ENCODE assay signal across 20 mouse cellular contexts in genomic region chr4:117852152-117852868, GRCm38 (mm10). TPM values are rescaled to one million over a fixed set of nuclear protein-coding genes. Genes with fewer than 3 reads are reported as not detected.
DNase-seq lines count a peak whose midpoint lies in the region; ATAC-seq lines count a peak whose summit lies in the region.
"Had no signal": no experiment of that assay in that cellular context is flagged by ENCODE, and none has a peak within 500 bp of the region (broad histone marks: within the 10 kb centered on the region; RNA-seq: fewer than 3 reads in every experiment).

No protein-coding gene starts in this region.

- H3K27me3 ChIP-seq in lung, embryonic 16.5 days (ENCODE audit: control insufficient read depth, insufficient read depth, low read depth, low read length), result no peaks in the 10 kb centered on the region; the same call in 1 of the 2 replicates
- H3K27me3 ChIP-seq: CH12.LX; embryonic facial prominence, embryonic 15.5 days had no signal

- H3K9ac ChIP-seq in lung, embryonic 16.5 days (ENCODE audit: low read length), result no peak overlapping the region
- H3K9ac ChIP-seq: embryonic facial prominence, embryonic 15.5 days; heart, embryonic 12.5 days had no signal

- peaks cover 10% of the 10 kb centered on the region; the same call in 1 of the 2 replicates for H3K4me1 ChIP-seq in lung, embryonic 16.5 days (replicated peaks; ENCODE audit: control insufficient read depth, insufficient read depth, low read length)

- H3K36me3 ChIP-seq in lung, embryonic 16.5 days (ENCODE audit: control insufficient read depth, insufficient read depth, low read length), result no peaks in the 10 kb centered on the region

- 65% methylated on average over 10 of the region's 10 CpGs for WGBS in lung, embryonic 16.5 days

- DNase-seq in kidney, adult 9 months, result peak; percentile 58
- no peak for DNase-seq in kidney, adult 11 months
- DNase-seq in lung, postnatal 4 days, result no peak
- DNase-seq in brain, adult 2 months (ENCODE audit: low read depth, low spot score), result peak; percentile 32
- no peak for DNase-seq in thymus, postnatal 4 days
- DNase-seq: adrenal gland, adult 2 months; adrenal gland, postnatal 25 days; cerebellum, adult 2 months; cerebellum, postnatal 10 days; embryo, embryonic 11 days; gastrocnemius, adult 2 months; gastrocnemius, postnatal 25 days had no signal

- no peak overlapping the region for H3K4me3 ChIP-seq in lung, embryonic 16.5 days (ENCODE audit: low read length)
- H3K4me3 ChIP-seq: embryonic facial prominence, embryonic 15.5 days; erythroblast, embryonic 14.5 days; forebrain, embryonic 10.5 days; gastrocnemius, adult 2 months; heart, embryonic 12.5 days; hindbrain, embryonic 10.5 days had no signal

- no peaks in the 10 kb centered on the region for H3K9me3 ChIP-seq in lung, embryonic 16.5 days (ENCODE audit: control insufficient read depth, low read length)
- H3K9me3 ChIP-seq: embryonic facial prominence, embryonic 15.5 days; forebrain, embryonic 10.5 days; heart, embryonic 12.5 days; hindbrain, embryonic 10.5 days had no signal

- H3K4me2 ChIP-seq in lung, embryonic 16.5 days (ENCODE audit: low read depth, low read length), result no peak overlapping the region
- H3K4me2 ChIP-seq: embryonic facial prominence, embryonic 15.5 days; heart, embryonic 12.5 days had no signal

- ATAC-seq in lung, embryonic 16.5 days (ENCODE audit: low read depth), result peak; percentile 10; the same call in 1 of the 2 replicates
- ATAC-seq: forebrain, embryonic 14.5 days had no signal

- H3K27ac ChIP-seq in lung, embryonic 16.5 days (ENCODE audit: low read length), result no peak overlapping the region
- H3K27ac ChIP-seq: embryonic facial prominence, embryonic 15.5 days; forebrain, embryonic 10.5 days; gastrocnemius, adult 2 months; hindbrain, embryonic 10.5 days had no signal

RNA-seq across cellular contexts. Expression of gene Slc6a9, which starts 18.0 kb away (rescaled TPM):
- polyA plus RNA-seq in lung, embryonic 16.5 days (2015; fragmentation: Nextera tagmentation; extraction: Ambion mirVana), result 9.1 and 9.2 TPM in 2 replicates

RNA-seq across cellular contexts. Expression of gene Ccdc24, which starts 20.0 kb away (rescaled TPM):
- polyA plus RNA-seq in lung, embryonic 16.5 days (2015; fragmentation: Nextera tagmentation; extraction: Ambion mirVana), result 2.0 and 3.0 TPM in 2 replicates

RNA-seq across cellular contexts. Expression of gene B4galt2, which starts 31.0 kb away (rescaled TPM):
- 10.6 and 12.0 TPM in 2 replicates for polyA plus RNA-seq in lung, embryonic 16.5 days (2015; fragmentation: Nextera tagmentation; extraction: Ambion mirVana)

RNA-seq across cellular contexts. Expression of gene Atp6v0b, which starts 34.8 kb away (rescaled TPM):
- polyA plus RNA-seq in lung, embryonic 16.5 days (2015; fragmentation: Nextera tagmentation; extraction: Ambion mirVana), result 180 and 204 TPM in 2 replicates

RNA-seq across cellular contexts. Expression of gene Dph2, which starts 39.5 kb away (rescaled TPM):
- polyA plus RNA-seq in lung, embryonic 16.5 days (2015; fragmentation: Nextera tagmentation; extraction: Ambion mirVana), result 16.2 and 17.9 TPM in 2 replicates

Comparison
In these comparisons a context has a peak if more than half of its experiments do, and no peak if none do; other contexts are left out.
1. DNase-seq: peak in kidney, adult 9 months (single experiment) and brain, adult 2 months (single experiment); none in kidney, adult 11 months (single experiment), lung, postnatal 4 days (0 of 2) and thymus, postnatal 4 days (single experiment).